Mouse (Mus musculus): ENCODE measurements at regions not wholly inside any gene's neighbourhood (a gene's known extent, or its start where the extent isn't known, plus 50 kb on each side); places are given as distances from the start of the nearest gene placed in this dataset.
"Not testable (repeated sequence)": the region's sequence is repeated elsewhere in the genome, so short reads cannot be mapped to it uniquely, and the experiment has no call there.

GRCm38 (mm10) chr8:28400141-28400540 lies 952.7 kb downstream of the Poteg start:
- no peak for DNase-seq

- no peak for DNase-seq
These were observed 980.2 kb downstream of the Poteg start for GRCm38 (mm10) chr8:28427544-28428135.

- DNase-seq = no peak
These were observed 1025.7 kb downstream of the Poteg start for GRCm38 (mm10) chr8:28473190-28473589.

- no peak for DNase-seq
These were observed 1040.4 kb downstream of the Poteg start for GRCm38 (mm10) chr8:28487913-28488312.

GRCm38 (mm10) chr8:28503488-28504319 lies 1056.2 kb downstream of the Poteg start:
- DNase-seq = no peak

- DNase-seq = not testable (repeated sequence)
These were observed 1076.0 kb downstream of the Poteg start for GRCm38 (mm10) chr8:28523506-28523905.

- no peak for DNase-seq
These were observed 1099.8 kb downstream of the Poteg start for GRCm38 (mm10) chr8:28547236-28547635.

GRCm38 (mm10) chr8:28559881-28560280 lies 1112.4 kb downstream of the Poteg start:
- no peak for DNase-seq

- DNase-seq = no peak
These were observed 1131.8 kb downstream of the Poteg start for GRCm38 (mm10) chr8:28579250-28579651.

- no peak for DNase-seq
These were observed 1133.4 kb downstream of the Poteg start for GRCm38 (mm10) chr8:28580821-28581220.

- no peak for DNase-seq
These were observed 1142.5 kb downstream of the Poteg start for GRCm38 (mm10) chr8:28589999-28590398.

GRCm38 (mm10) chr8:28593238-28593637 lies 1145.8 kb downstream of the Poteg start:
- no peak for DNase-seq

- DNase-seq = no peak
These were observed 1146.7 kb downstream of the Poteg start for GRCm38 (mm10) chr8:28594191-28594590.

- DNase-seq = no peak
These were observed 1147.1 kb downstream of the Poteg start for GRCm38 (mm10) chr8:28594606-28595005.

- DNase-seq = no peak
These were observed 1148.4 kb downstream of the Poteg start for GRCm38 (mm10) chr8:28595880-28596279.
